In the genomic region with DNA sequence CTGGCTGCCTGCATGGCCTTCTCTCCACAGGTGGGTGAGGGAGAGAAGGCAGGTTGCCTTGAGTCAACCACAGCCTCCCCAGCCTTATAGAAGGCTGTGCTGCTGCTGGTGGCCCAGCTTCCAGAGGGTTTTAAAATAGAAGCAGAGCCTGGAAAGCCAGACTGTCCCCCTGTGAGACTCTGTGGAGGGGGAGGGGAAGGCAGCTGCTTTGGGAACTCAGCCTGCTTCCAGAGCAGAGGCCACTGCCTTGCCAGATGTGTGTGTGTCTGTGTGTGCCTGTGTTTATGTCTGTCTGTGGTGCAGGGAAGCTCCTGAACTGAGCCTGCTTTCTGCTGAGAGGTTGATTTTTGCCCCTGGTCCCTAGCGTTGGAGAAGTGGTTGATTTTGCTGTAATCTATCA, we compare ENCODE assay signal across 9 mouse cellular contexts. TPM values are rescaled to one million over a fixed set of nuclear protein-coding genes. Genes with fewer than 3 reads are reported as not detected.
A peak's percentile ranks its signal among the peaks of the same experiment; 100 is the strongest.
DNase-seq lines count a peak whose midpoint lies in the region; ATAC-seq lines count a peak whose summit lies in the region.
"Had no signal": no experiment of that assay in that cellular context is flagged by ENCODE, and none has a peak within 500 bp of the region (broad histone marks: within the 10 kb centered on the region; RNA-seq: fewer than 3 reads in every experiment).

No protein-coding gene starts in this region.

- DNase-seq in layer of hippocampus, adult 11-12 months (ENCODE audit: low spot score): peak; percentile 48
- DNase-seq in layer of hippocampus, adult 9-10 months (ENCODE audit: low spot score): no peak
- DNase-seq in embryonic facial prominence, embryonic 10.5 days (ENCODE audit: low spot score): peak; percentile 55
- peak; percentile 41 for DNase-seq in liver
- no peak for DNase-seq in natural killer cell, adult 2 months (ENCODE audit: low spot score in 2 of 2)
- no peak for DNase-seq in thymus, postnatal 14 days

- H3K4me3 ChIP-seq in embryonic facial prominence, embryonic 10.5 days: peak overlapping the region; percentile 20; the same call in 1 of the 2 replicates
- H3K4me3 ChIP-seq in heart, embryonic 13.5 days: peak overlapping the region; percentile 30
- no peak overlapping the region for H3K4me3 ChIP-seq in stomach, embryonic 16.5 days (replicated peaks; ENCODE audit: low read length)
- H3K4me3 ChIP-seq: hindbrain, embryonic 15.5 days had no signal

- no peak for ATAC-seq in heart, embryonic 13.5 days (ENCODE audit: extremely low read depth, insufficient number of reproducible peaks, low FRiP score, low TSS enrichment)
- peak; percentile 23; the same call in 1 of the 2 replicates for ATAC-seq in stomach, embryonic 16.5 days (ENCODE audit: insufficient read depth, low FRiP score)

- H3K36me3 ChIP-seq in embryonic facial prominence, embryonic 10.5 days (replicated peaks): peaks cover 8% of the 10 kb centered on the region; the same call in 1 of the 2 replicates
- H3K36me3 ChIP-seq in heart, embryonic 13.5 days: peaks cover 8% of the 10 kb centered on the region; the same call in 1 of the 2 replicates
- no peaks in the 10 kb centered on the region for H3K36me3 ChIP-seq in stomach, embryonic 16.5 days (ENCODE audit: control insufficient read depth, insufficient read depth, low read length)
- H3K36me3 ChIP-seq: hindbrain, embryonic 15.5 days had no signal

- peak overlapping the region; percentile 77 for H3K9ac ChIP-seq in heart, embryonic 13.5 days
- H3K9ac ChIP-seq in stomach, embryonic 16.5 days (ENCODE audit: low read length): peak overlapping the region; percentile 52
- H3K9ac ChIP-seq: hindbrain, embryonic 15.5 days had no signal

- peak overlapping the region; percentile 31; the same call in 1 of the 2 replicates for H3K27ac ChIP-seq in embryonic facial prominence, embryonic 10.5 days (replicated peaks)
- H3K27ac ChIP-seq in heart, embryonic 13.5 days (replicated peaks): peak overlapping the region; percentile 95
- peak overlapping the region; percentile 65 for H3K27ac ChIP-seq in stomach, embryonic 16.5 days (ENCODE audit: low read length)
- H3K27ac ChIP-seq: hindbrain, embryonic 15.5 days had no signal

- H3K9me3 ChIP-seq in embryonic facial prominence, embryonic 10.5 days: no peaks in the 10 kb centered on the region
- no peaks in the 10 kb centered on the region for H3K9me3 ChIP-seq in heart, embryonic 13.5 days
- no peaks in the 10 kb centered on the region for H3K9me3 ChIP-seq in stomach, embryonic 16.5 days (replicated peaks; ENCODE audit: control insufficient read depth, low read length)
- H3K9me3 ChIP-seq: hindbrain, embryonic 15.5 days had no signal

- no peaks in the 10 kb centered on the region for H3K27me3 ChIP-seq in embryonic facial prominence, embryonic 10.5 days (replicated peaks; ENCODE audit: low read depth, poor library complexity, severe bottlenecking)
- H3K27me3 ChIP-seq in heart, embryonic 13.5 days (replicated peaks): no peaks in the 10 kb centered on the region
- no peaks in the 10 kb centered on the region for H3K27me3 ChIP-seq in stomach, embryonic 16.5 days (ENCODE audit: control insufficient read depth, insufficient read depth, low read length)
- H3K27me3 ChIP-seq: hindbrain, embryonic 15.5 days had no signal

- H3K4me2 ChIP-seq in heart, embryonic 13.5 days: peak overlapping the region; percentile 71
- H3K4me2 ChIP-seq in stomach, embryonic 16.5 days (ENCODE audit: low read depth, low read length): peak overlapping the region; percentile 31; the same call in 1 of the 2 replicates
- H3K4me2 ChIP-seq: hindbrain, embryonic 15.5 days had no signal

- H3K4me1 ChIP-seq in embryonic facial prominence, embryonic 10.5 days: peaks cover 53% of the 10 kb centered on the region
- peaks cover 78% of the 10 kb centered on the region for H3K4me1 ChIP-seq in heart, embryonic 13.5 days
- peaks cover 48% of the 10 kb centered on the region for H3K4me1 ChIP-seq in stomach, embryonic 16.5 days (ENCODE audit: control insufficient read depth, insufficient read depth, low read length)

- WGBS in embryonic facial prominence, embryonic 10.5 days: 75% methylated on average over 1 of the region's 1 CpGs
- WGBS in heart, embryonic 13.5 days: 30% methylated on average over 1 of the region's 1 CpGs
- 37% methylated on average over 1 of the region's 1 CpGs for WGBS in stomach, embryonic 16.5 days

RNA-seq across cellular contexts. Expression of a gene that starts 4.5 kb away (rescaled TPM):
- polyA plus RNA-seq in embryonic facial prominence, embryonic 10.5 days (2016; fragmentation: Nextera tagmentation; extraction: Ambion mirVana): 204 and 209 TPM in 2 replicates
- 414 and 452 TPM in 2 replicates for polyA plus RNA-seq in heart, embryonic 13.5 days (2015; fragmentation: Nextera tagmentation; extraction: Ambion mirVana)
- 280 and 325 TPM in 2 replicates for polyA plus RNA-seq in stomach, embryonic 16.5 days (2015; fragmentation: Nextera tagmentation; extraction: Ambion mirVana)

RNA-seq across cellular contexts. Expression of a gene that starts 31.1 kb away (rescaled TPM):
- 165 and 169 TPM in 2 replicates for polyA plus RNA-seq in embryonic facial prominence, embryonic 10.5 days (2016; fragmentation: Nextera tagmentation; extraction: Ambion mirVana)
- 193 and 201 TPM in 2 replicates for polyA plus RNA-seq in heart, embryonic 13.5 days (2015; fragmentation: Nextera tagmentation; extraction: Ambion mirVana)
- polyA plus RNA-seq in stomach, embryonic 16.5 days (2015; fragmentation: Nextera tagmentation; extraction: Ambion mirVana): 187 and 200 TPM in 2 replicates

Comparison
In these comparisons a context has a peak if more than half of its experiments do, and no peak if none do; other contexts are left out.
1. DNase-seq: peak in layer of hippocampus, adult 11-12 months (single experiment), embryonic facial prominence, embryonic 10.5 days (single experiment) and liver (single experiment); none in layer of hippocampus, adult 9-10 months (single experiment), natural killer cell, adult 2 months (0 of 2) and thymus, postnatal 14 days (single experiment).
2. H3K27ac ChIP-seq: peak in every context shown above with its lines; median percentile 95 in heart, embryonic 13.5 days; 65 in stomach, embryonic 16.5 days; 31 in embryonic facial prominence, embryonic 10.5 days.